Mouse (Mus musculus): ENCODE results near the gene Vrk1. TPM values are rescaled to one million over a fixed set of nuclear protein-coding genes. Genes with fewer than 3 reads are reported as not detected.

Gene Vrk1
- polyA plus RNA-seq, 1 experiment from 2014 or later = 114 TPM

DNA sequence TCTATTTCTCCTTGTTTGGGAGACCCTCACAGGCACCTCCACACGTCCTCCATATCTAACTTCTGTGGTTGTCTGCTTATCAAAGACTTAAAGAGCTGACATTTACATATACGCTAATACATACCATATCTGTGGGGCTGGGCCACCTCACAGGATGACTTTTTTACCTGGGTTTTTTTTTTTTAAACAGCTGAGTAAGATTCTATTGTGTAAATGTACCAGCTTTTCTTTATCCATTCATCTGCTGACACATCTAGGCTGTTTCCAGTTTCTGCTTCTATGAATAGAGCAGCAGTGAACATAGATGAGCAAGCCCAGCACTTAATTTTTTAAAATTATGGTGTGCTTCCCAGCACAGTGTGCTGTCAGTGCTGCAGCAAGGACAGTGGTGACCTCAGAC, 19.6 kb downstream of the Vrk1 start:
- H3K4me3 ChIP-seq (ENCODE audit: low read depth, low read length) = no peak overlapping the region
- 83% methylated on average over 2 of the region's 2 CpGs for WGBS
- H3K9ac ChIP-seq (ENCODE audit: low read length) = no peak overlapping the region
- no peaks in the 10 kb centered on the region for H3K9me3 ChIP-seq (ENCODE audit: control insufficient read depth, low read length)
- ATAC-seq (replicated peaks; ENCODE audit: low FRiP score) = no peak
- no peaks in the 10 kb centered on the region for H3K27me3 ChIP-seq (ENCODE audit: control insufficient read depth, insufficient read depth, low read length)
- DNase-seq (ENCODE audit: low spot score) = no peak
- H3K36me3 ChIP-seq (ENCODE audit: control insufficient read depth, insufficient read depth, low read length) = no peaks in the 10 kb centered on the region; the same call in 1 of the 2 replicates
- H3K27ac ChIP-seq (ENCODE audit: low read depth, low read length) = no peak overlapping the region
- no peaks in the 10 kb centered on the region for H3K4me1 ChIP-seq (replicated peaks; ENCODE audit: control insufficient read depth, insufficient read depth, low read length)
- no peak overlapping the region for H3K4me2 ChIP-seq (ENCODE audit: low read depth, low read length, severe bottlenecking)

DNA sequence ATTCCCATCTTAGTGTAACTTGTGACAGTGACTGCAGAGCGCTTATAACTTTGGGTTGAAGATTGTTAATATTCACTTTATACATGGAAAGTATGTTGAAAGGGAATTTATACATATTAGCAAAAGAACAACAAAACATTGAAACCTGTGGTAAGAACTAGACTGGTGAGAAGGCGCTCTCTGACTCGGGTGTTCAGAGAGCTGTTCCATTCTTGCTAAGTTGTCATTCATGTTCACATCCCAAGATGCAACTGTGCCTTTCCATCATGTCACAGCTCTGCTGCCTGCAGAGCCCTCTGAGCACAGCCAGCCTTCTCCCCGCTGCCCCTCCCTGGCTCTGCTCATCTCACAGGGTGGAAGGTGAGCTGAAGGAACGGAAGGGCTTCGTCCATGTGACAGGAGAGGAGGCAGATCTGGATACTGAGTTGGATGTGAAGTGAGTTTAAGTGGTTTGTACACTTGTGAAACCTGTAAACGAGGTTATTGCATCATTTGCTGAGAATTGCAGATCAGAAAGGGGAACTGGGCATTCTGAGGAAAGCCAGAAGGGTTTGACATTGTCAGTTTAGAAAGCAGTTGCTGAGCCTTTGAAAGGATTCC, 20.2 kb downstream of the Vrk1 start:
- Histone ChIP-seq H3K9me3 (ENCODE audit: control insufficient read depth, low read length) (no peaks in the 10 kb centered on the region), H3K4me2 (ENCODE audit: low read depth, low read length, severe bottlenecking) (no peak overlapping the region), H3K27me3 (ENCODE audit: control insufficient read depth, insufficient read depth, low read length) (no peaks in the 10 kb centered on the region), H3K27ac (ENCODE audit: low read depth, low read length) (no peak overlapping the region), H3K4me3 (ENCODE audit: low read depth, low read length) (no peak overlapping the region), H3K9ac (ENCODE audit: low read length) (no peak overlapping the region), H3K4me1 (replicated peaks; ENCODE audit: control insufficient read depth, insufficient read depth, low read length) (no peaks in the 10 kb centered on the region), H3K36me3 (ENCODE audit: control insufficient read depth, insufficient read depth, low read length) (no peaks in the 10 kb centered on the region; the same call in 1 of the 2 replicates)
- ATAC-seq (replicated peaks; ENCODE audit: low FRiP score) = no peak
- WGBS = 85% methylated on average over 7 of the region's 7 CpGs
- no peak for DNase-seq (ENCODE audit: low spot score)

DNA sequence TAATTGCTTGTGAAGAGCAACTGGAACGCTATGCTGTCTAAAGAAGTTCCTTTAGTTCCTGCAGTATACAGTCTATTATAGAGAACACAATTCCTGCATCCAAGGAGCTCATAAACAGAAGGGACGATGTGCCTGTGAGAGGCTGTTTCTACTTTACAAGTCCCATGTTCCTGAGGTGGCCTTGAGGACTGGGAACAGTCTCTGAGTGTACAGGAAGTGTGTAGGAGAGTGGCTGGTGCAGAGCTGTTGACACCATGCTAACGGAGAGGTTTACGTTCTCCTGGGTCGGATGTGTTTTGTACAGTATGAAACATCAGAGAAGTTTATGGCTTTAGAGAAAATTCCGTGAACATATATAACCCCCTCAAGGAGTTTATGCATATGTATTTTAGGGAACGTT, 20.8 kb downstream of the Vrk1 start:
- 94% methylated on average over 7 of the region's 7 CpGs for WGBS
- no peaks in the 10 kb centered on the region for H3K9me3 ChIP-seq (ENCODE audit: control insufficient read depth, low read length)
- no peaks in the 10 kb centered on the region for H3K4me1 ChIP-seq (replicated peaks; ENCODE audit: control insufficient read depth, insufficient read depth, low read length)
- H3K27me3 ChIP-seq (ENCODE audit: control insufficient read depth, insufficient read depth, low read length) = no peaks in the 10 kb centered on the region
- no peaks in the 10 kb centered on the region; the same call in 1 of the 2 replicates for H3K36me3 ChIP-seq (ENCODE audit: control insufficient read depth, insufficient read depth, low read length)
- no peak overlapping the region for H3K27ac ChIP-seq (ENCODE audit: low read depth, low read length)
- H3K4me2 ChIP-seq (ENCODE audit: low read depth, low read length, severe bottlenecking) = no peak overlapping the region
- H3K4me3 ChIP-seq (ENCODE audit: low read depth, low read length) = no peak overlapping the region
- DNase-seq (ENCODE audit: low spot score) (no peak), ATAC-seq (replicated peaks; ENCODE audit: low FRiP score) (no peak)
- H3K9ac ChIP-seq (ENCODE audit: low read length) = no peak overlapping the region

GRCm38 (mm10) chr12:106031916-106032315, 21.9 kb downstream of the Vrk1 start:
- Histone ChIP-seq H3K36me3 (ENCODE audit: control insufficient read depth, insufficient read depth, low read length) (no peaks in the 10 kb centered on the region), H3K4me1 (replicated peaks; ENCODE audit: control insufficient read depth, insufficient read depth, low read length) (no peaks in the 10 kb centered on the region), H3K4me2 (ENCODE audit: low read depth, low read length, severe bottlenecking) (no peak overlapping the region), H3K9ac (ENCODE audit: low read length) (no peak overlapping the region), H3K9me3 (ENCODE audit: control insufficient read depth, low read length) (no peaks in the 10 kb centered on the region), H3K27me3 (ENCODE audit: control insufficient read depth, insufficient read depth, low read length) (no peaks in the 10 kb centered on the region), H3K4me3 (ENCODE audit: low read depth, low read length) (no peak overlapping the region), H3K27ac (ENCODE audit: low read depth, low read length) (no peak overlapping the region)
- DNase-seq (ENCODE audit: low spot score) (no peak), ATAC-seq (replicated peaks; ENCODE audit: low FRiP score) (no peak)
- WGBS = 88% methylated on average over 9 of the region's 9 CpGs

DNA sequence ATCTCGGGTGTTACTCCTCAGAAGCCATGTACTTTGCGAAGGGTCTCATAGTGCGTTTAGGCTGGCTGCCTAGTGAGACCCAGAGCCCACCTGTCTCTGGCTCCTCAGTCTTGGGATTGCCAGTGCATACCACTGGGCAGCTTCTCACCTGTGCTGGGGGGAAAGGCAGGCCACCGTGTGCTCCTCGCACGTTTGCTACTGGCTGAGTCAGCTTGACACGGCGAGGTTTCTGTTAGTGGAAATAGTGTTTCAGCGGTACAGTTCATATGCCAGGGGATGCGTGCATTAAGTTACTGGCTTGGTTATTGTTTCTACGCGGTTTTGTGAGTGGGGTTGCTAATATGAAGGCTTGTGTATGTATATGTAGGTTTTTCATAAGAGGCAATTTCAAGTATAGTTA, 22.3 kb downstream of the Vrk1 start:
- no peak overlapping the region for H3K27ac ChIP-seq (ENCODE audit: low read depth, low read length)
- no peaks in the 10 kb centered on the region for H3K4me1 ChIP-seq (replicated peaks; ENCODE audit: control insufficient read depth, insufficient read depth, low read length)
- WGBS = 93% methylated on average over 12 of the region's 12 CpGs
- H3K36me3 ChIP-seq (ENCODE audit: control insufficient read depth, insufficient read depth, low read length) = no peaks in the 10 kb centered on the region
- H3K4me3 ChIP-seq (ENCODE audit: low read depth, low read length) = no peak overlapping the region
- no peak overlapping the region for H3K9ac ChIP-seq (ENCODE audit: low read length)
- H3K27me3 ChIP-seq (ENCODE audit: control insufficient read depth, insufficient read depth, low read length) = no peaks in the 10 kb centered on the region
- H3K9me3 ChIP-seq (ENCODE audit: control insufficient read depth, low read length) = no peaks in the 10 kb centered on the region
- no peak for DNase-seq (ENCODE audit: low spot score)
- no peak for ATAC-seq (replicated peaks; ENCODE audit: low FRiP score)
- H3K4me2 ChIP-seq (ENCODE audit: low read depth, low read length, severe bottlenecking) = no peak overlapping the region

DNA sequence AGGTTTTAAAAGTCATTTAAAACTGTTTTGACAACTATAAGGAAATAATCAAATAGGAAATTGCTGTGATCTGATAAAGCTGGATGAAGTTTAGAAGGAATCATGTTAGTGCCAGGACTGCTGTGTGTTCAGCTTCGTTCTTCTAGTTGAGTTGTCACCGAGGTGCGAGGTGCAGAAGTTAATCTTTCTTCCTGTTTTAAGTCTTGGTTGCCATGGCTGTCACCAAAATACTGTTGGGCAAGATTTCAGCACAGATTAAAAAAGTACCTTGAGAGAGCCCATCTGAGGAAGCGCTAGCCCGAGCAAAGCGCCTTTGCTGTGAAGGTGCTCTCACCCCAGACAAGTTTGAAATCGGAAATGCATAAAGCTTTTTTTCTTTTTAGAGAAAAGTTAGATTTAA, 24.2 kb downstream of the Vrk1 start:
- H3K4me2 ChIP-seq (ENCODE audit: low read depth, low read length, severe bottlenecking) = no peak overlapping the region
- H3K4me1 ChIP-seq (replicated peaks; ENCODE audit: control insufficient read depth, insufficient read depth, low read length) = no peaks in the 10 kb centered on the region
- H3K27me3 ChIP-seq (ENCODE audit: control insufficient read depth, insufficient read depth, low read length) = no peaks in the 10 kb centered on the region
- H3K4me3 ChIP-seq (ENCODE audit: low read depth, low read length) = no peak overlapping the region
- ATAC-seq (replicated peaks; ENCODE audit: low FRiP score) (no peak), DNase-seq (ENCODE audit: low spot score) (no peak)
- no peaks in the 10 kb centered on the region for H3K9me3 ChIP-seq (ENCODE audit: control insufficient read depth, low read length)
- 91% methylated on average over 7 of the region's 7 CpGs for WGBS
- H3K9ac ChIP-seq (ENCODE audit: low read length) = no peak overlapping the region
- H3K27ac ChIP-seq (ENCODE audit: low read depth, low read length) = no peak overlapping the region
- H3K36me3 ChIP-seq (ENCODE audit: control insufficient read depth, insufficient read depth, low read length) = no peaks in the 10 kb centered on the region; the same call in 1 of the 2 replicates

DNA sequence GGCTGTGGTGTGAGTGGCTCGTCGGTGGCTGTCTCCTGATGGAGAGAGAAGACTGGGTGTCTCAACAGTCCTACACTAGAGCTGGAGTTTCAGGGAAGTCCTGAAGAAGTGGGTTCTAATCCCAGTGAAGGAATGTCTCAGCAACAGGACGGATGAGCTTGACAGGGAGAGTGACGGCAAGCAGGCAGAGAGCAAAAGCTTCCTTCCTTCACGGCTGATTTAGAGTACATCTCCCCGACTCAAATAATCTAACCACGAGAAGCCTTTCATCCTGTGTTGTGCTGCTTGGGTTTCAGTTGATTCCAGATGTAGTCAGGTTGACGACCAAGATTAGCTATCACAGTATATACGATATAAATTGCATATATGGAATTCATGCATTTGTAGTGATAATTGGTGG, 24.7 kb downstream of the Vrk1 start:
- Histone ChIP-seq H3K4me2 (ENCODE audit: low read depth, low read length, severe bottlenecking) (no peak overlapping the region), H3K36me3 (ENCODE audit: control insufficient read depth, insufficient read depth, low read length) (no peaks in the 10 kb centered on the region; the same call in 1 of the 2 replicates), H3K4me1 (replicated peaks; ENCODE audit: control insufficient read depth, insufficient read depth, low read length) (no peaks in the 10 kb centered on the region), H3K27ac (ENCODE audit: low read depth, low read length) (no peak overlapping the region), H3K9ac (ENCODE audit: low read length) (no peak overlapping the region), H3K4me3 (ENCODE audit: low read depth, low read length) (no peak overlapping the region), H3K9me3 (ENCODE audit: control insufficient read depth, low read length) (no peaks in the 10 kb centered on the region), H3K27me3 (ENCODE audit: control insufficient read depth, insufficient read depth, low read length) (no peaks in the 10 kb centered on the region)
- no peak for DNase-seq (ENCODE audit: low spot score)
- WGBS = 92% methylated on average over 9 of the region's 9 CpGs
- ATAC-seq (replicated peaks; ENCODE audit: low FRiP score) = no peak

DNA sequence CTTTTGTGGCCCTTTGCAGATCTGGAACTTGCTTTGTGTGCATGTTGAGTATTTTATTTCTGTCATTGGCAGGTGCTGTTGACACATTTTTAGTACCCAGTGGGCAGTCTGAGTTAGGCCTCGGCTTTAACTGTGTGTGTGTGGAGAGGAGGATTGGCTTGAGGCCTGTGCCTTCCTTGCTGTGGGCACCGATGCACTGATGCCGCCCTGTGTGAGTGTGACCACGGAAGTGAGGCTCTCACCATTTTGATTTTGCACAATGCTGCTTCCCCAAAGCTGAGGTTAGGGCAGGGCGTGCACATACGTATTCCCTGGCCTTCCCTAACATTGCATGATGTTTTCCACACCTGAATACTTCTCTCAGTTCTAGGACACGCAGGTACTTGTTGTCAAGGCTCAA, 30.2 kb downstream of the Vrk1 start:
- H3K4me2 ChIP-seq (ENCODE audit: low read depth, low read length, severe bottlenecking) = no peak overlapping the region
- WGBS = 93% methylated on average over 7 of the region's 7 CpGs
- DNase-seq (ENCODE audit: low spot score) (no peak), ATAC-seq (replicated peaks; ENCODE audit: low FRiP score) (no peak)
- H3K4me1 ChIP-seq (replicated peaks; ENCODE audit: control insufficient read depth, insufficient read depth, low read length) = no peaks in the 10 kb centered on the region
- no peaks in the 10 kb centered on the region for H3K27me3 ChIP-seq (ENCODE audit: control insufficient read depth, insufficient read depth, low read length)
- no peak overlapping the region for H3K27ac ChIP-seq (ENCODE audit: low read depth, low read length)
- H3K36me3 ChIP-seq (ENCODE audit: control insufficient read depth, insufficient read depth, low read length) = peaks cover 4% of the 10 kb centered on the region; the same call in 1 of the 2 replicates
- no peak overlapping the region for H3K4me3 ChIP-seq (ENCODE audit: low read depth, low read length)
- H3K9ac ChIP-seq (ENCODE audit: low read length) = no peak overlapping the region
- H3K9me3 ChIP-seq (ENCODE audit: control insufficient read depth, low read length) = no peaks in the 10 kb centered on the region

GRCm38 (mm10) chr12:106046143-106046795, 36.2 kb downstream of the Vrk1 start:
- DNase-seq (ENCODE audit: low spot score) (no peak), ATAC-seq (replicated peaks; ENCODE audit: low FRiP score) (no peak)
- H3K36me3 ChIP-seq (ENCODE audit: control insufficient read depth, insufficient read depth, low read length) = no peaks in the 10 kb centered on the region; the same call in 1 of the 2 replicates
- H3K27ac ChIP-seq (ENCODE audit: low read depth, low read length) = no peak overlapping the region
- H3K9ac ChIP-seq (ENCODE audit: low read length) = no peak overlapping the region
- H3K4me1 ChIP-seq (replicated peaks; ENCODE audit: control insufficient read depth, insufficient read depth, low read length) = no peaks in the 10 kb centered on the region
- no peak overlapping the region for H3K4me3 ChIP-seq (ENCODE audit: low read depth, low read length)
- H3K9me3 ChIP-seq (ENCODE audit: control insufficient read depth, low read length) = no peaks in the 10 kb centered on the region
- 51% methylated on average over 9 of the region's 9 CpGs for WGBS
- no peak overlapping the region for H3K4me2 ChIP-seq (ENCODE audit: low read depth, low read length, severe bottlenecking)
- no peaks in the 10 kb centered on the region for H3K27me3 ChIP-seq (ENCODE audit: control insufficient read depth, insufficient read depth, low read length)
